Mouse (Mus musculus): ENCODE measurements around the gene Aktip. TPM values are rescaled to one million over a fixed set of nuclear protein-coding genes. Genes with fewer than 3 reads are reported as not detected.
A peak's percentile ranks its signal among the peaks of the same experiment; 100 is the strongest.

Gene Aktip
- total RNA-seq, 2 experiments from 2014 or later = 34.6 to 38.2 TPM

DNA sequence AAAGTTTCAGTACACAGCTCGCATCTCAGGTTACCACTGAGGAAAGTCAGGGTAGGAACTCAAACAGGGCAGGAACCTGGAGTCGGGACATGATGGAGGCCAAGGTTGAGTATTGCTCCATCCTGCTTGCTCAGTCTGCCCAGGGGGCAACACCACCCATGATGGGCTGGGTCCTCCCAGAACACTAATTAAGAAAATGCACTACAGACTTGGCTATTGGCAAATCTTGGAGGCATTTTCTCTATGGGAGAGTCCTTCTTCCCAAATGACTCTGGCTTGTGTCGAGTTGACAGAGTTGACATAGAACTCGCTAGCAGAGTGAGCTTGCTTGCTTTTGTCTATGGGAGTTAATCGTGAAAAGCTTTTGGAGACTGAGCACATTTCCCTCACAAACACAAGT, 6.8 kb downstream of the Aktip start:
- DNase-seq = no peak

DNA sequence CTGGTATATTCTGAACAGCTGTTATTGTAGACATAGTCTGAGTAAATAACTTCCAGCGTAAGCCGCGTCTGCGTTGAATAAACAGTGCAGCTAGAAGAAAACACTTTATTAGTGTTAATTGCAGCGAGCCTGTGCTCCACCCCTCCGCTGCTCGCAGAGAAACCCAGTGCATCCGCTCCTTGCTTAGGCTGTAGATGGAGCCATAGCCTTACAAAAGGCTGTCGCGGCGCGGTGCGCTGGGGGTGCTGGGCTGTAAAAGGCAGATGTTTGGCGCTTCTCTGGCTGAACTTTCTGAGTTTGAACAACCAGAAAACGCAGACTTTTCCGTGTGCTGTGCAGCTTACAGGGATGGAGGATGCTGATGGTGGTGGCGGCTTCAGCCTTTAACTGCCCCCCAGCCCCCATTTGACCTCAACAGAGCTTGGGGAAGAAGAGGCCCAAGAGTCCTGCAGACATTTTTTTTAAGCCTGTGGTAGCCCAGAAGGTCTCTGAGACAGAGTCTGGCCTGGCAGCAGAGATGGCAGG, 8.9 kb downstream of the Aktip start:
- peak; percentile 63 for DNase-seq

DNA sequence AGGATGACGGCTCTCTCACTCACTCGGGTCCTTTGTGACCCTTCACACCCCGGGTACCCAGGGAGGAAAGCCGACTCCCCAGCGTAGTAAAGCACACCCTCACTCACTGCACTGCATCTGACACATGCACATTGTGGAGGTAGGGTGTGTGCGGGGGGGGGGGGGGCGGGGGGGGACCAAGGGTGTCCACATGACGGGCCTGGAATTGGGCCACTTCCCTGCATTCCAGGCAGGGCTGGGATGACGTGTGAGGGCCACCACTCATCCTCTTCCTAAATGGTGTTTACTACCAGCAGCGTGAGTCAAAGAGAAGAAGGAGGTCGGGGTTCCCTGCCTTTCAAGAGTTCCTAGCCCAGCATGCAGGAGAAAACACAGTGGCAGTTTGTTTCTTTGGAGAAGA, 11.6 kb downstream of the Aktip start:
- DNase-seq = no peak

DNA sequence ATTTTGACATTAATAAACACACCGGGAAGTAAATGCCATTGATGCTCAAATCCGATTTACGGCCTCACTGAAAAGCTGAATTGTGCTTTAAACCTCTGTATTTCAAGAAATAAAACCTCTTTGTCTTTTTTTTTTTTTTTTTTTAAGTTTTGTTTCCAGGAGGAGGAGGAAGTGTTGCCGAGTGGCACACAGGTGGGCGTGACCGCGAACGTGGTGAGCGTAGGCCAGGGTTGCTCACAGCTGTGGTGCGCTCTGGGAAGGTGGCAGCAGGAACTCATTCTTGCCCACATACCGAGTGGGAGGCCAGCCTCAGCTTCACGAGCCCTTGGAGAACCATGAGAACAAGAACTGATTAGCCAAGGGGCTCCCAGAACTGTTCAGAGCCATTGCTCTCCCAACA, 13.4 kb downstream of the Aktip start:
- no peak for DNase-seq

DNA sequence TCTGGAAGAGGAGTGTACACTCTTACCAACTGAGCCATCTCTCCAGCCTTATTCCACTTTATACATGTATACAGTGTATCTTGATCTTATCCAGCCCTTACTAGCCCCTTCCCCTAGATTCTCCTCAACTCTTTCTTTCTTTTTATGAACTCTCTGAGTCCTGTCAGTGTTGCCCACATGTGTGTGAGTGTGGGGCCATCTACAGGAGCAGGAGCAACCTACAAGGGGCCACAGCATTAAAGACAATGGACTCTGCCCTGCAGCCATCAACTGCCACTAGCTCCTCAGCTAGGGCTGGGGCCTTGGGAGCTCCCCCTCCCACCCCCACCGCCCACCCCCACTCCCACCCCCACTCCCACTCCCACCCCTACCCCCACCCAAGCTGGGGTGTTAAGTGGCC, 22.1 kb downstream of the Aktip start:
- DNase-seq = no peak

DNA sequence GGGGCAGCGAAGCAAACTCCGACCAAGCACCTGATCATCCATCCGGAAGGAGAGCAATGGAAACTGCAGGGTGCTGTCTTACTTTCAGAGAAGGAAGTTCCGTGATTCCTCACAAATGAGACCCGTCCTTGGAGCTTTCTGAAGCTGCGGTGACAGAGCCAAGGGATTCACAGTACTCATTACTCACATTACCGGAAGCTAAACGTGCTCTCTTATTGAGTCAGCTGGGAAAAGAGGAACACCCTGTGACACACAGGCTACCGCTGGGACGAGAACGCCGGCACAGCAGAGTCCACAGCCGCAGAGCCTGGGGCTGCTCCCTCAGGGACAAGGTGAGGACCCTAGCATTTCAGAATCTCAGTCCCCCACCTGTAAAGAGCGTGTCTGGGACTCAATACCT, 23.6 kb downstream of the Aktip start:
- DNase-seq = no peak

DNA sequence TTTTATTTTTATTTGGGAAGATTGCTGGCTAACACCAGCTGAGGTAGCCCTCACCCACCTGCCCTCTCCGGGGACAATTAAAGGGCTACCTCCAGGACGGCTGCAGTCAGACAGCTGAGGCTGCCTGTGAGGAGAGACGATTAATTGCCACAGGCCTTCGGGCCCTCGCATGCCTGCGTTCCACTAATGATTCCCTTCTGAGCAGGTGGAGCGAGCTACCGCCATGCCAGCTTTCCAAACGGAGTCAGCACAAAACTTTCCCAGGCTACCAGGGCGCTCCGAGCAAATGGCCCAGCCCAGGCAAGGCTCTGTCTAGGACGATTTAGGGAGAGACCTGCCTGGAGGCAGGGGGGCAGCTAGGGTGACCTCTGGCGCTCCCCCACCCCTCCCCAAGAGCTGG, 28.2 kb downstream of the Aktip start:
- peak; percentile 16 for DNase-seq

DNA sequence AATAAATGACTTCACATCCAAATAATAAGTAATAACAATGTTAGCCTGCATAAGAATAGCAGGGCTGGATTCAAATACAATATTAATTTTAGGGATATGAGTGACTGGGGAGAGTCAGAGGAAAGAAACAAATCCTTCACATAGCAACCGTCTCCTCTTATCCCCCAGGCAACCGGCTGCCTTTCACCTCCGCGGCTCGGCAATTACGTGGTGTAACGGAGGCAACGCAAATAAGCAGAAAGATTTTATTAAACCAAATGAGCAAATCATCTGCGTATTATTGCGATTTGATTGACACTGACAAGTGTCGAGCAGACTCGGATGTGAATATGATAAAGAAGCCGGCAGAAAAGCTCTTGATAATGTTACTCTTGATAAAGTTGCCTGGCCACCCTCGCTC, 28.9 kb downstream of the Aktip start:
- DNase-seq = no peak

DNA sequence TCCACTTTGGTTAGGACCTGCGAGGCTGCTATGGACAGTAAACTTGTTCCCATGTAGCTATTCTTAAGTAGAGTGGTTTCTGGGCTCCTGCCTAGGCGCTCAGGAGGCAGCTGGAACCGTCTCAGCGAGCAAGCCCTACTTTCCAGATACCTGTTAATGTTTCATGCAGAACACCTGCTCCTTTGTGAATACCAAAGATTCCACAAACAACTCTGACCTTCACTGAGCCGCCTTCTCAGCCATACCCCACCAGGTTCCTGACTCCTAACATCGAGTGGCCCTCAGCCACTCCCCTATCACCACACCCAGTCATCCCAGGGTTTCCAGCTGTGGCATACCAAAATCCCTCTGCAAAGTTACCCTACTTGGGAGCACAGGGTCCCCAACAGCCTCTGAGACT, 29.6 kb downstream of the Aktip start:
- no peak for DNase-seq

DNA sequence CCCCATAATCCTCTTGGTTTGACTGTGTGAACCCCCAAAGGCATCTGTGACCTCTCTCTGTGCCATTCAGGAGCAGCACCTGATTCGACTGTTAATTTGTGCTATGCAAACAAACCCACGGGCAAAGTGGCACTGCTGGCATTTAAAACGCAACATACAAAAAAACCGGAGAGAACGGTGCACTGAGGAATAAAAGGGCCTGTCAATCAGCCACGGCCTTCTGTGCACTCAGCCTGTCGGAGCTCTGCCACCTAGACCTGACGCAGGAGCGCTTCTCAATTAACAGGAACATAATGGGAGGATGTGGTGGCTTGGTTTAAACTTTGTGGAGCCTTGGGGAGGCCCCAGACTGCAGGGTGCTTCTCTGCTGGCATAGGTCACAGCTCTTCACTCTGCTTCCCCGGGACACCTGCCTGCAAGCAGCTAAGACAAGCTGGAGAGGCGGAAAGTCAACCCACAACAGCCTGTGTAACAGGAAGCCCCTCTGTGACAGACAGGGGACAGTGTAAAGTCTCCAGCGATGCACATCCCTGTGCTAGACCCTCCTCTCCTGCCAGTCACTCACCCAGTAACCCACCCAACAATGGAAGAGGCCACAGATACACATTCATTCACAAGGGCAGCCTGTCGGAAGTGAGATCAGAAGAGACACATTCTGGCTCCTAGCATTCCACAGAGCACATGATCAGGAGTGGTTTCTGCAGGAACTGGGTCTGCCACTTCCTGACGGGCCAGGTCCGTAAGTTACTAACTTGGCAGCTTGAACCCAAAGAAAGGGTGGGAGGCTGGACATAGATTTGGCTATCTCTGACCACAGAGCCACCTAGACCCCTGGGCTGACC, 39.6 kb downstream of the Aktip start:
- DNase-seq = no peak

DNA sequence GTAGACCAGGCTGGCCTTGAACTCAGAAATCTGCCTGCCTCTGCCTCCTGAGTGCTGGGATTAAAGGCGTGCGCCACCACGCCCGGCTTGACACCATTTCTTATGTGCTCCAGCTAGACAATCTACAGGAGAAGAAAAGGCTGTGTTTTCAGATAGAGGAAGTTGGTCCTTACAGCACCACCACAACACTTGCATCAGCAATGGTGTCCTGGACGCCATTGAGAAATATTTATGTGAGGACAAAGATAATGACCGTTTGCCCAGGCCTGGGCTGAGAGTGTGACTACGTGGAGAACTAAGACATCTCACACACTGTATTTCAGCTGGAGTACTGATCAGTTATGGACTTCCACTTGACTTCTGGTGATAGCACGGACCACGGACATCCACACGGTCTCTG, 41.2 kb downstream of the Aktip start:
- DNase-seq = no peak

DNA sequence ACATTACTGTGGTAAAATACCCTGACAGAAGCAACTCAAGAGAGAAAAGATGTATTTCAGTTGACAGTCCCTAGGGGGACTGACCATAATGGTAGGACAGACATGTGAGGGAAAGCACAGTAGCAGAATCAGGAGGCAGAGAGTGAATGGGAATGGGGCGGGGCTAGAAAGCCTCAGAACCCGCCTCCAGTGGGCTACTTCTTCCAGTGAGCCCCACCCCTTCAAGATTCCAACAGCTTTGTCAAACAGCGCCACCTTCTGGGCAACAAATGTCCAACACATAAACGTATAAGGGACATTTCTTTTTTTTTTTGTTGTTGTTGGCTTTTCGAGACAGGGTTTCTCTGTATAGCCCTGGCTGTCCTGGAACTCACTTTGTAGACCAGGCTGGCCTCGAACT, 45.2 kb downstream of the Aktip start:
- DNase-seq = no peak

DNA sequence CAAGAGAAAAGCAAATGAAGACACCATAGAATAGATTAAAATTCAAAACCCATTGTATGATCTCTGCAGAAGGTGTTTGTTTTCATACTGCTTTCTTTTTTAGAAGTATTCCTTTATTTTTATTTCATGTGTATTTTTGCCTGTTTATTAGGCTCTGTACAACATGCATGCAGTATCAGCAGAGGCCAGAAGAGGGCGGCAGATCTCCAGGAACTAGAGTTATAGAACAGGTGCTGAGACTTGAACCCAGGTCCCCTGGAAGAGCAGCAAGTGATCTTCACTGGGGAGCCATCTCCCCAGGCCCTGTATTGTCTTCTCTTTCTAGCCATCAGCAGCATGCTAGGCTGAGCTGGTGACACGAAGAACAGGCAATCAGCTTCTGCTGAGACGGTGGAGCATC, 45.9 kb downstream of the Aktip start:
- DNase-seq = no peak

DNA sequence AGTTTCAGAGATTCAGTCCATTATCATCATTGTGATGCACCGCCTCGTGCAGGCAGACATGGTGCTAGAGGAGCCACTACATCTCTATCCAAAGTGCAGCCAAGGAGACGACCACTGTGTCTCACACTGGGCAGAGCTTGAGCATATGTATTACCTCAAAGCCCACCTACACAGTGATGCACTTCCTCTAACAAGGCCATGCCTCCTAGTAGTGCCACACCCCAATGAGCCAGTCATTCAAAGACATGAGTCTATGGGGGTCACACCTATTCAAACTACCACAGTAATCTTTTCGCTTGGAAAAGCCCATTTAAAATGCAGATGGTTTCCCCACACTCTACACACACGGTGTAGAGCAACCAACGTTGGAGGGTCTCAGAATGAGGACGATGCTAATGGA, 48.2 kb downstream of the Aktip start:
- no peak for DNase-seq

DNA sequence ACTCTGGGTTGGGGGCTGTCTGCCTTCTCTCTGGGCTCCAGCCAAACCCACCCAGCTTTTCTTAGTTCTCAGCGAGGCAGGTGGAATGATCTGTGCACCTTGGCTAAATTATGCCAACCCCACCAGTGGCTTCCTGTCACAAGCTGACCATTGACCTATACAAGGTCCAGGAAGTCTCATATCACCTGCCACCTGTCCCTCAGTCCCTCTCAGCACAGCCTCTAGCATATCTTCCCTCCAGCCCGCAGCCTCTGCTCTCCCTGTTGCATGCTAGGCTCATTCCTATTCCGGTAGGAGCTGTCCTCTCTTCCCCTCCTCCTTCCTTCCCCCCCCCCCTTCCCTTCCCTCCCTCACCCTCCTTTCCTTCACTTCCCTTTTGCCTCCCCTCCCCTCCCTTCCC, 50.5 kb downstream of the Aktip start:
- no peak for DNase-seq

DNA sequence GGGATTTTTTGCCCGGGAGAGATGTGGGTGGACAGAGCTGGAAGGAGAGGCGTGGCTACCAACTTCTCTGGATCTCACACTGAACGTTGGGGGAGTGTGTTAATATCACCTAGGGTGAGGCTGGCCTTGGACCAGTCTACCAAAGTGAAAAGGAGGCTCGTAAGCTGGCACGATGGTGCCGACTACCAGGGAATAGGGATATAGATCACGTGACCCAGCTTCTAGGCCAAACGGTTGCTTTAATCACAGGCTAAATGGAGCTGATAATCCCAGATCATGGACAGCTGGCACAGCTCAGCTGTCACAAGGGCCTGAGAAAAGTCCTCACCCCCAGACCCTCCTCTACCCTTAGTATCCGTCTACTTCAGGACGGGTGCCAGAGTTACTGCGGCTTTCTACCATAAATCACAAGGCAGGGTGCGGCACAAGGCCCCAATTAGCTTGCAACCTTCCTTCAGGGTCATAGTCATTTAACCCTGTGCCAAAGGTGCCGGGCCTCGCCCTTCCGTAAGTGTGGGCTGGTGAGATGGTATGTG, 51.1 kb downstream of the Aktip start:
- DNase-seq = no peak

DNA sequence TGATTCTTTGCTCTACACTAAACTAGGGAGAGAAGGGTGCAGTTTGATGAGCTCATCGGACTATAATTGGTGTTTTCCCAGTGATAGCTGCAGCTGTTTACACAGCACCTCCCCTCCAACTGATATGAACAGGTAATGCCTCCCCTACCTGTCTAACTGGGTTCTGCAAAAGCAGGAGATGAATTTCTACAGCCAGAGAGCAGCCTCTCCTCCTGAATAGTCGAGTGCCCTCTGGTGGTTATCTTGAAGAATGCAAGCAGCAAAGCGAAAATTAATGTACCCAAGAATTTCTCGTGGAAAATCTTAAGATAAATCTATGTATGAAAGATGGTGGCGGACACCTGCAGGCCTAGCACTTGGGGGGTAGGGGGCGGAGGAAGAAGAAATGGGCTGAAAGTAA, 52.1 kb downstream of the Aktip start:
- DNase-seq = peak; percentile 25

DNA sequence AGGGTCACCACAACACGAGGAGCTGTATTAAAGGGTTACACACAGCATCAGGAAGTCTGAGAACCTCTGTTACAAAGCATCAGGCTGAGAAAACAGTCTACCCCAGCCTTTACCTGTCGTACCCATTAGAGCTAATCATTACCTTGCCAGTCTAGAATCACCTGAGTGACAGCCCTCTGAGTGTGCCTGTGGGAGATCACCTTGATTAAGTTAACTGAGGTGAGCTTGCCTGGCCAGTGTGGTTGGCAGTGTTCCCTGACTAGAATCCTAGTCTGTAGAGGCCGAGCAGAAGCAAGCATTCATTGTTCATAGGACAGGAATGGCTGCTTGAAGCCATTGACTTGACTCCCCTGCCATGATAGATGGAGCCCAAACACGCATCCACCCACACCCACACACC, 58.9 kb downstream of the Aktip start:
- DNase-seq = no peak

DNA sequence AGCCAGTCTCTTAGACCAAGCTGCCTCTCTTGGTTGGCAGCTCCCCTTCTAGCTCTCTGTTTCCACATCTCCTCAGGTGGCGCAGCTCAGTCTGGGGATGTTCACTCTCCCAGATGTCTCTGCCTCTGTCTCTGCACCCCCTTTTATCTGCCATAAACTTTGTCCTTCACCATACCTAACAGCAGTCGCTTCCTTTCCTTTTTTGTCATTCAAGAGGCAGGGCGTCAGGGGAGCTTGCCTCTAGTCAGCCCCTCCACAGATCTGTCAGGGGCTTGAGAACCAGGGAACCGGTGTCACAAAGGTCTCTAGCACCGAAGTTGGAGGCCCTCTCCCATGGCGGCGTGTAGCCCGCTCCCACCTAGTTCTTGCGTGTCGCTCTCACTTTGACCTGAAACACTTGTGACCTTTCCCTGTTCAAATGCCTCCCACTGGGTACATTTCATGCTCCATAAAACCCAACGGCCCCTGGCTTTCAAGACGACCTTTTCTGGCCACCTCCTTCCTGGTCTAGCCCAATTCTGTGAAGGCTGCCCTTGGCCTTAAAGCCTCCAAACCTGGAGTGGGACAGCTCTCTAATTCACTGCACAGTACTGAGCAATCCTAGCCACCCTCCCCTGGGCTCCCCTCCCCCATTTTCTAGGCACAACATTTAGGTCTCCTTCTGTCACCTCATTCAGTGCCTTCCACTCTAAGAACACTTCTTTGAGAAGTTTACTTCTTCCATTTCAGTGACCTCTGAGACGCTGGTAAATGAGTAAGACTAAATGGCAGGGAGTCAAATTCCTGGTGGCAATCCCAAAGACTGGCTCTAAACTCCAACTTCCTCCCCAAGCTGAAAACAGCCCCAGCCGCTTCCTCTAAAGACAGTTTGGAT, 64.2 kb downstream of the Aktip start:
- DNase-seq = no peak

DNA sequence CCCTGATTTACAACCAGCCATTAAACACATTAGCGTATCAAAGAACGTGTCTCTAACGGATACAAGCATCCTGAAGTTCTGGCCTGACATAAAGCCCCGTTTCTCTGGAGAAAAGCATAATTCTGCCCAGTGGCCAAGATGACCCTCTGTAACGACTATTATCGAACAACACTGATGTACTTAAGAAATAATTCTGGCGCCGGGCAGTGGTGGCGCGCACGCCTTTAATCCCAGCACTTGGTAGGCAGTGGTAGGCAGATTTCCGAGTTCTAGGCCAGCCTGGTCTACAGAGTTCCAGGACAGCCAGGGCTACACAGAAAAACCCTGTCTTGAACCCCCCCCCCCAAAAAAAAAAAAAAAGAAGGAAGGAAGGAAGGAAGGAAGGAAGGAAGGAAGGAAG, 65.1 kb downstream of the Aktip start:
- no peak for DNase-seq

DNA sequence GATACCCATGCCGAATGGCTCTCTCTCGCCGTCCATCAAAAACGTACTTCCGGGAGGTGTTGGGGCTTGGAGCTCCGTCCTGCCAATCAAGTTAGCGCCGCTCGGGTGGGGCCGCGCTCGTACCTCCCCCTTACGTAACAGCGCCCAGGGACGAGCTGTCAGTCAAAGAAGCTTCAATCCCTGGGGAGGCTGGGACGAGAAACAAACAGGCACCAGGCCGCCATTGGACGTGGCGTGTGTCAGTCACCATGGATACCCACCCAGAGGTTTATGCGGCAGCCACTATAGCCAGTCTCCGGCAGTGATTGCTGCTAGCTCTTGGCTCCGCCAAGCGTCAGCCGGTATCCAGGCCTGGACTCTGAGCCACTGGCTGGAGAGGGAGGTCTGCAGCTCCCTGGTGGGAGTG, 65.7 kb downstream of the Aktip start:
- peak; percentile 95 for DNase-seq

DNA sequence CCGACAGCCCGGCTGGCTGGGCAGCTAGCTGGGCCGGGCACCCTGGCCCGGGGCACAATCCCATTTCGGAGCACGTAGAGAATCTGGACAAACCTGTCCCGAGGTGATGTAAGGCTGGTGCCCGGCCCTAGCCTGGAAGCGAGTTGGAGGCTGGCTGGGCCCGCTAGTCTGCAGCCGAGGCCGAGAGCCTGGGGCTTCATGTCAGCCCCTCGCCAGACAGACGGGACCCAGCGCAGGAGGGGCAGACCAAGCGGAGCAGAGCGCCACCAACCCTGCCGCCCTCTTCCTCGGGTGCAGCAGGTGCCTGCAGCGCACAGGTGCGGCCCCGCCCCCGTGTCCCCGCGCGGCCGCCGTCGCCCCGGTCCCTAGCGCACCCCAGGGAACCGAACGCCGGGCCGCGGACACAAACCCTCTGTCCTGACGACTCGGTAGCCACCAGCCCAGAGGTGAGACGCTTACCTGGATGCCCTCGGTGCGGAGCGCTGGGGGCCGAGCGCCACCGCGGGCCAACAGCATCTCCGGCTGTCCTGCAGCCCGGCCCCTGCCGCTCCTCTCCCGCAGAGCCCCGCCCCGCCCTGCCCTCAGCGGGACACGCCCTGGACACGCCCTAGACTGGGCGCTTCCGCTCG, 66.2 kb downstream of the Aktip start:
- DNase-seq = no peak

DNA sequence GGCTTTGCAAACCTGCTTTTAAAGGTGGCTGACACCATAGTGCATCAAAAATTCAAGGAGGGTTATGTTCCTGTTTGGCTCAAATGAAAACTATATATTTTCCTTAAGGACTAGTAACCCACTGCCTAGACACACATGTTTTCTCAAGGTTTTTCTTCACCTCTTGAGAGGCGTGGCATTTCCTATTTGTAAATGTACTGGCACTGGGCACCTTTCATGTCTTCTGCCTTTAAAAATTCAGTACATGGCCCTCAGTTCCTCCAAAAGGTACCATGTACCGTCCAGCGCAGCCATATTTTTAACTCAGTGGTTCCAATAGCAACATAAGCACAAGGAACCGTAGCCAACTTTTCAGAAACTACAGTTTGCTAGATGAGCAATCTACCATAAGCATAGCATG, 67.0 kb downstream of the Aktip start:
- DNase-seq = no peak
